Mouse (Mus musculus) limb, embryonic 10.5 days (tissue): ENCODE measurements around the gene Sox5. TPM values are rescaled to one million over a fixed set of nuclear protein-coding genes. Genes with fewer than 3 reads are reported as not detected.

ENCODE experiments used
- DNase-seq: peaks from one replicate; pipeline ENCODE4 v3.0.0-alpha.2; 2017; ENCODE audit warnings: low spot score
- H3K27ac ChIP-seq: fragments of 300-500 bp; sonication (generic); 2 replicates; pipeline ENCODE4 v1.5.1; 2016; ENCODE audit warnings: mild to moderate bottlenecking
- H3K27me3 ChIP-seq: fragments of 300-500 bp; sonication (generic); 2 replicates; pipeline ENCODE4 v1.6.1; 2016; ENCODE audit warnings: low read depth, mild to moderate bottlenecking; ENCODE audit not compliant: poor library complexity, severe bottlenecking
- H3K36me3 ChIP-seq: fragments of 300-500 bp; sonication (generic); 2 replicates; pipeline ENCODE4 v1.6.1; 2016; ENCODE audit warnings: mild to moderate bottlenecking, moderate library complexity
- H3K4me1 ChIP-seq: fragments of 300-500 bp; sonication (generic); 2 replicates; pipeline ENCODE4 v1.6.1; 2016
- H3K4me3 ChIP-seq: fragments of 300-500 bp; sonication (generic); 2 replicates; pipeline ENCODE4 v1.5.1; 2016; ENCODE audit warnings: mild to moderate bottlenecking, moderate library complexity
- H3K9me3 ChIP-seq: fragments of 300-500 bp; sonication (generic); replicated peaks from 2 replicates; pipeline ENCODE4 v1.6.1; 2016; ENCODE audit warnings: mild to moderate bottlenecking
- WGBS: fragments of 180-500 bp; shearing (Covaris S2); methylation state at CpG from one replicate; pipeline ENCODE4 v1.1.7; 2016; 5-methylcytosine and 5-hydroxymethylcytosine counted together
- polyA plus RNA-seq: library from polyadenylated mRNA; unstranded; fragments of >200 nt; fragmentation: Nextera tagmentation; extraction: Ambion mirVana; gene quantifications from 2 replicates; pipeline ENCODE4 v1.2.1, GENCODE M21; 2016

Gene Sox5
- polyA plus RNA-seq, 1 experiment from 2014 or later, result 60.8 TPM

DNA sequence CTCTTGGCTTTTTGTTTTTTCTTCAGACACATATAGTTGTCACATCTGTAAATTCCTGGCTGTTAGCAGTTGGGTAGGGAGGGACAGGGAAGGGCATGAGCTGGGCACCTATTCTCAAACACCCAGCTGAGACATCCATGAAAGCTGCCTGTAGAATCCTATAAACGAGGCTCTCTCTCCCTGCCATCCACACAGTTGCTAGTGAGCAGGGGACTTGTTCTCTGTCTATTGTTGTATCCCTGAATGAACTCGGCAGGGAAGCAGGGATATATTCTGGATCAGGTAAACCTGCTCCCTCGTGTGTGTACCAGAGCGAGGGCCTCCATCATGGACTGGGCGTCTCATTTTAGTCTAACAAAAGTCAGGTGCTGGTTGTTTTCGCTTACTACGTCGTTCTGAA lies 615.1 kb downstream of the Sox5 start:
- 85% methylated on average over 8 of the region's 8 CpGs for WGBS
- peak overlapping the region; percentile 76 for H3K27ac ChIP-seq
- H3K27me3 ChIP-seq, result no peaks in the 10 kb centered on the region
- peaks cover 38% of the 10 kb centered on the region for H3K4me1 ChIP-seq
- no peaks in the 10 kb centered on the region for H3K9me3 ChIP-seq
- H3K4me3 ChIP-seq, result no peak overlapping the region
- DNase-seq, result no peak
- no peaks in the 10 kb centered on the region for H3K36me3 ChIP-seq

DNA sequence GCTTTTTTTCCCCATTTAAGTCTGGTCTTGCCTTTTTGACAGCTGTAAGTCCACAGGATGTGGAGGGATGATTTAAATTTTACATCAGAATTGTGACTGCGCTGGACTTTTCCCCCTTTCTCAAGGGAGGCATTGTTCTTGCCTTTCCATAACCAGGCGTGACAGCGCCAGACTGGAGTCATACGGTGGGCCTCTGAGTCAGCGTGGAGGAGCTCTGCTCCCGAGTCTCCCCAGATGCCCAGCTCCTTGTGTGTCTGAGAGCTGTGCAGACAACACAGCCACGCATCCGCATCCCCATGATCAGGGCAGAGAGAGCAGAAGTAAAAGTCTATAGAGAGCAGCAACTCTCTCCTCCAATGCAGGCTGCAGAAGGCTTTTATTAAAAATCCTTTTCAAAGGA lies 615.7 kb downstream of the Sox5 start:
- Histone ChIP-seq H3K36me3 (no peaks in the 10 kb centered on the region), H3K27ac (peak overlapping the region; percentile 76), H3K9me3 (no peaks in the 10 kb centered on the region), H3K4me3 (no peak overlapping the region; the same call in 1 of the 2 replicates), H3K27me3 (no peaks in the 10 kb centered on the region), H3K4me1 (peaks cover 38% of the 10 kb centered on the region)
- peak; percentile 58 for DNase-seq
- whole genome bisulfite sequencing, result 49% methylated on average over 8 of the region's 8 CpGs

DNA sequence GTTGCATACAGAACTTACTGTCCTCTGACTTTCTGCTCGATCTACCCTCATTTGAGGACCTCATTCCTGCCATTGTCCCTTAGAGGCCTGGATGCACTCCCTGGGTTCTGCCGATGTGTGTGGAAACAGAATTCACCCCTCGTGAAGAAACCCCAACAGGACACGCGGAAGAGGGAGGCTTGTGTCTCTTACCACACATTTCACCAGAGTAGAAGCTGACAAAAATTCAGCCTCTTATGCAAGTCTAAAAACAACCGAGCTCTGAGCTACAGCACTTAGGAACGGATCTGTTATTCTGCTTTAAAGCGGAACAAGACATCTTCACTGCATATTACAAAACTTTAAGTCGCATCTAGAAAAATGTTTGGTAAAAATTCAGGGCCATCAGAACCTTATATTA lies 618.3 kb downstream of the Sox5 start:
- Histone ChIP-seq H3K9me3 (no peaks in the 10 kb centered on the region), H3K4me1 (peaks cover 23% of the 10 kb centered on the region), H3K36me3 (no peaks in the 10 kb centered on the region), H3K4me3 (no peak overlapping the region), H3K27ac (no peak overlapping the region), H3K27me3 (no peaks in the 10 kb centered on the region)
- WGBS, result 92% methylated on average over 9 of the region's 9 CpGs
- DNase-seq, result no peak

DNA sequence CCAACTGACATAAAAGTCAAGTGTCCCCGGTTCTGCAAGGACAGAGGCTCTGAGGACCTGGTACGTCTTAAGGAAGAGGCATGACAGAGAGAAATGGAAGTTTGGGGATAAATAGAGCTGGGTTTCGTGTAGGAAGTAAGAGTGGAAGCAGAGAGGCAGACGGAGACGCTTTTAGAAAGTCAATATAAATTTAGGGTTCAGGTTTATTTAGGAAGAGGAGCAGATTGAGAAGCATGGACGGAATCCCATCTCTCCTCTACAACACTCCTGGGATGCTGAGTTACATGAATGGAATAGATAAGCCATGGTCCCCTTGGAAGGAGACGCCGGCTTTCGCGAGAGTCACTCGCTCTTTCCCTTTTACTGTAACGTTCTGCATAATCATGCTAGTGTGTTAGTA lies 623.1 kb downstream of the Sox5 start:
- no peak overlapping the region for H3K27ac ChIP-seq
- no peaks in the 10 kb centered on the region for H3K9me3 ChIP-seq
- no peak for DNase-seq
- 94% methylated on average over 12 of the region's 12 CpGs for WGBS
- peaks cover 15% of the 10 kb centered on the region; the same call in 1 of the 2 replicates for H3K36me3 ChIP-seq
- H3K4me1 ChIP-seq, result peaks cover 6% of the 10 kb centered on the region
- no peak overlapping the region for H3K4me3 ChIP-seq
- H3K27me3 ChIP-seq, result no peaks in the 10 kb centered on the region

DNA sequence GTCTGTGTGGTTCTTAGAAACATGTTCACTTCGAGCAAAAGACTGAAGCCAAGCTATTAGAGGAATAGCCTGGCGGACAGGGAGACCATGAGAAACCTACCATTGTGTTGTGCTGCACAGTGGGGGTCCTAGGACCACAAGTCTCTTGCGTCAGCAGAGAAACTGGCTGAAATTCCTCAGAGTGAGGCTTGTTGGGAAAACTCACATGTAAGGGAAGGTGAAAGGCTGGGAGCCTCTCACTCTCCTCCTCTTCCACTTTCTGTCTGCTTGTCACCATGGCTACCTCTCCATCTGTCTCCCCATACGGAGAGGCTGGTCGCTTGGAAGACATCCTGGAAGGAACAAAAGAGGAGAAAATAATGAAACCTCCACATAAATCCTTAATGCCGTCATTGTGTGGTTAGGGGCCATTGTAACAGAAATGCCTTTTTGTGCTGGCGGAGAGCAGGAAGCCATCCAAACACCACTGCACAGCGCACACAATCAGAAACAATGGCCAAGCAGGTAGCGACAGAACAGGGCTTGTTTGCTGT lies 626.8 kb downstream of the Sox5 start:
- peaks cover 6% of the 10 kb centered on the region for H3K4me1 ChIP-seq
- peaks cover 23% of the 10 kb centered on the region for H3K36me3 ChIP-seq
- H3K27ac ChIP-seq, result no peak overlapping the region
- H3K9me3 ChIP-seq, result no peaks in the 10 kb centered on the region
- H3K4me3 ChIP-seq, result no peak overlapping the region
- WGBS, result 78% methylated on average over 9 of the region's 9 CpGs
- H3K27me3 ChIP-seq, result no peaks in the 10 kb centered on the region
- DNase-seq, result no peak

DNA sequence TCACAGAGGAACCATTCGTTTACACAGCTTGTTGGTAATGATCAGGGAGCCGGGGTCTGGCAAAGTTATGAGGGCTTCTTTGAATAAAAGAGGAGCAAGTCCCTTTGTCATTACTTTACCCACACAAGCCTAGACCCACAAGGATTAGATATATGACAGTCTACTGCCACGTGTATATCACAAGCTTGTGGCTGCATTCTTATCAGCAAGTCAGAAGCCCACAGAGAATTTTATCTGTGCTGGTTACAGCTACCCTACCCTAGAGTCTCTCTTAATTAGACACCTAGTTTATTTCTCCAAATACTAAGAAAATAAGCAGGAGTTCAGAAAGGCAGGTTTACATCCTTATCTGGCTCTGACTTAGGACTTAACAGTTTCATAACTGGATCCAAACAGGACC lies 629.8 kb downstream of the Sox5 start:
- H3K4me1 ChIP-seq, result peaks cover 6% of the 10 kb centered on the region
- no peaks in the 10 kb centered on the region for H3K9me3 ChIP-seq
- peaks cover 23% of the 10 kb centered on the region for H3K36me3 ChIP-seq
- no peak overlapping the region for H3K4me3 ChIP-seq
- no peaks in the 10 kb centered on the region for H3K27me3 ChIP-seq
- no peak overlapping the region for H3K27ac ChIP-seq
- DNase-seq, result no peak
- WGBS, result 35% methylated on average over 3 of the region's 3 CpGs

DNA sequence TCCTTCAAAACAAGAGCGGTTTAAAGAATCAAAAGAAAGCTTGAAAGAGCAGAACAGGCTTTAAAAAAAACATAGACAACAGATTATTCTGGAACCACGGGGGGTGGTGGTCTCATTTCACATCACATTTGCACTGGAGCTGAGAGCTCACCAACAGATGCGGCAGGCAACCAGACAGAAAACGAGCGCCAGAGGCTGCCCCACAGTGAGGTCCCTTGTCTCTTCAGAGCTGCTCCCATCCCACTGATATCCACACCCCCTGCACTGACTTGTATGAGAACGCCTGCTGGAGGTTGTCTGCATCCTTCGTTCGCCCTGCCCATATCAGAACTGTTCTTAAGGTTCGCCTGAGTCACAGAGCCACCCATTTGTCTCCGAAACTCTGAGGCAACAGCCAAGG lies 630.7 kb downstream of the Sox5 start:
- H3K27ac ChIP-seq, result no peak overlapping the region
- no peaks in the 10 kb centered on the region for H3K9me3 ChIP-seq
- H3K4me3 ChIP-seq, result no peak overlapping the region
- DNase-seq, result no peak
- peaks cover 31% of the 10 kb centered on the region for H3K36me3 ChIP-seq
- 75% methylated on average over 10 of the region's 10 CpGs for WGBS
- H3K4me1 ChIP-seq, result peaks cover 6% of the 10 kb centered on the region
- no peaks in the 10 kb centered on the region for H3K27me3 ChIP-seq

DNA sequence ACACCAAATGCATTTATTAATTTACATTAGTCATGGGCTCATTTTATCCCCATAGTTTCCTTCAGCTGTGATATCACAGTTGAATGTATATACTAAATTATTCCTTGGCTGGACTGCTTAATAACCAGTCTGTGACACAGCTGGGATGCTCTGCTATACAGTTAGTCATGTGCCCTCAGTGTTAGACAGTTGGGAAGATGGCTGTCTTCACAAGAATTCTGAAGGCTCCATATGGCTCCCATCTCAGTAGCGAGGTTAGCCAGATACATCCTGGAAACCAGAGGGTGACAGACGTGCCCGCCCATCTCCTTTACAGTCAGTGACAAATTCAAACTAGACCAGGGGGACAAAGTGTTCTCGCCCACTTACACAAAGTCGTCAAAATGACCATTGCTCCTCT lies 644.4 kb downstream of the Sox5 start:
- Histone ChIP-seq H3K27me3 (no peaks in the 10 kb centered on the region), H3K36me3 (0 out of 2 replicates have a peak, but pooled peaks cover 3% of the 10 kb centered on the region), H3K9me3 (no peaks in the 10 kb centered on the region), H3K27ac (no peak overlapping the region), H3K4me1 (0 out of 2 replicates have a peak, but pooled peaks cover 3% of the 10 kb centered on the region), H3K4me3 (no peak overlapping the region)
- DNase-seq, result no peak
- WGBS, result 87% methylated on average over 5 of the region's 5 CpGs

DNA sequence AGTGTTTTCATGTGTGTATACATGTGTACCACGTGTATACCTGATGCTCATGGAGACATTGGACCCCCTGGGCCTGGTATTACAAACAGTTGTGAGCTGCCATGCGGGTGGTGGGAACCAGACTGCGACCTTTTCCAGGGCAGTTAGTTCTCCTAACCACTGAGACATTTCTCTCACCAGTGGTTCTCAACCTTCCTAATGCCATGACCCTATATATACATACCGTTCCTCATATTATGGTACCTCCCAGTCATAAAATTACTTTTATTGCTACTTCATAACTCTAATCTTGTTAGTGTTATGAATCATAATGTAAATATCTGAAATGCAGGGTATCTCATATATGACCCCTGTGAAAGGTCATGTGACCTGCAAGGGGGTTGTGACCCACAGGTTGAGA lies 644.9 kb downstream of the Sox5 start:
- Histone ChIP-seq H3K36me3 (0 out of 2 replicates have a peak, but pooled peaks cover 3% of the 10 kb centered on the region), H3K9me3 (no peaks in the 10 kb centered on the region), H3K27ac (no peak overlapping the region), H3K4me3 (no peak overlapping the region), H3K4me1 (0 out of 2 replicates have a peak, but pooled peaks cover 3% of the 10 kb centered on the region), H3K27me3 (no peaks in the 10 kb centered on the region)
- 89% methylated on average over 4 of the region's 4 CpGs for WGBS
- no peak for DNase-seq

DNA sequence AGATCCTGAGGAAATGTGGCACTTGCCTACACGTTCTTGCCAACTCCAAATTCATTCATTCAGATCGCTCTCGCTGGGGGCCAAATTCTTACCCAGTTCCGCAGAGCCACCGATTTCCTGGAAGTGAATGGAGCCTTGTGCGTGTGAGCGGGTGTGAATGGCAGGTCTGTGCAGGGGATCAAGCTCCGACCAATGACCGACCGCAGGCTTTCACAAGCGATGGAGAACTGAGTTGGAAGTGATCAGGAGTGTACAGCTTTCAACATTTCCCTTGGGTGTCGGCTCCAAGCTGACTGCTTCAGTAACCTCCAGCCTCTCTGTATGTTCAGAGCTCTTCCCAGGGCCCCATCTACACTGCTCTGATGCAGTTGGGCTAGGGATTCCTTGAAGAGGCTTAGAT lies 651.9 kb downstream of the Sox5 start:
- H3K27ac ChIP-seq, result no peak overlapping the region
- H3K9me3 ChIP-seq, result no peaks in the 10 kb centered on the region
- no peaks in the 10 kb centered on the region for H3K27me3 ChIP-seq
- no peaks in the 10 kb centered on the region for H3K4me1 ChIP-seq
- 95% methylated on average over 12 of the region's 12 CpGs for WGBS
- H3K4me3 ChIP-seq, result no peak overlapping the region
- peaks cover 12% of the 10 kb centered on the region; the same call in 1 of the 2 replicates for H3K36me3 ChIP-seq
- no peak for DNase-seq

DNA sequence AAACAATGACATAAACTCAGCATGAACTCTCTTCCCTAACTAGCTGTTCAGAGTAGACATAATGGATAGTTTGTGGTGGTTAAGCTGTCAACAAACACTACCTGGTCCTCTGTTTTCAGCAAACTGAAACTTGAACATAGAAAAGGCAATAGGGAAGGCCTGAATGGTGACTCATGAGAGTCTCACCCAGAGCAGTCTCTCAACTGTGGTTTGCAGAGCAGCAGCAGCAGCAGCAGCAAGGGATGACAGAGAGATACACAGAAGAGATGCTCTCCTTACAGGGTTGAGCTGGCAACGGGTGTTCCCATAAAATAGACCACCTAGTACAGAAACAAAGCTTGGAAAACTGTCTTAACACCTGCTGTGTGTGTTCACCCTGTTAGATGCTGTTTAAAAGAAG lies 661.8 kb downstream of the Sox5 start:
- no peaks in the 10 kb centered on the region for H3K27me3 ChIP-seq
- peaks cover 21% of the 10 kb centered on the region for H3K36me3 ChIP-seq
- H3K9me3 ChIP-seq, result no peaks in the 10 kb centered on the region
- peaks cover 10% of the 10 kb centered on the region for H3K4me1 ChIP-seq
- WGBS, result 84% methylated on average over 1 of the region's 1 CpGs
- H3K27ac ChIP-seq, result no peak overlapping the region
- no peak for DNase-seq
- no peak overlapping the region for H3K4me3 ChIP-seq

DNA sequence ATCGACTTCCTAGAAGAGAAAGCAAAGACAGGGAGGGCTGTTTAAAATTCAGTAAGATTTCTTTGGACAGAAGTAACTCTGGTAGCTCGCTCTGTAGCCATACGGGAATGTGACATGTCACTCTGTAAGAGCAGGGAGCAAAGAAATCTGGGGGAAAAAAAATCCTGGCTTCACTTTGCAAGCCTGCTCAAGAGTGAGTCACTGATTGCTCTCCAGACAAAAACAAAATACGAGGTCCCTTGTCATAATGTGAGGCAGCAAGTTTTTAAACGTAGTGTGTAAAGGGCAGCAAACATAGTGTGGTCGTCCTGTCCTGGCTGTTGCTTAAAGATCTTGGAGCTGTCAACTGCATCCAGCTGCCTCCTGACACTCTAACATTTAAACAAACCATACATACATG lies 665.1 kb downstream of the Sox5 start:
- no peak for DNase-seq
- Histone ChIP-seq H3K4me3 (no peak overlapping the region), H3K27me3 (no peaks in the 10 kb centered on the region), H3K36me3 (peaks cover 17% of the 10 kb centered on the region), H3K9me3 (no peaks in the 10 kb centered on the region), H3K27ac (no peak overlapping the region), H3K4me1 (peaks cover 10% of the 10 kb centered on the region)
- 86% methylated on average over 6 of the region's 6 CpGs for WGBS

DNA sequence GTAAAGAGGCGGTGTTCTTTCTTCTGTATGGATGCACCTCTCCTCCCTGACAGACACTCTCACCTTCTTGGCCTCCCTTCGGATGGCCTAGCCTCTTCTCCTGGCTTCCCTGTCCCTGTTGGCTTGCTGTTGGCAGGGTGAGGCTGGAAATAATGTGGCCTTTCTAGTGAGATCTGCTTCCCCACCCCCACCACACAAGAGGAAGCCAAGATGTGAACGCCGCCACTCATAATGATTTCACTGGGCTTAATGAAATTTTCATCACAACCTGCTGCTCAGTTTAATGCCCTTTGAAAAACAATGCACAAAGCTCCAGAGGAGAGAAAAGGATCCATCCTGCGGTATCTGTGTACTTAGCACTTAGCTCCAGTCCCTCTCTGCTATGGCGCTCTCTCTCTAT lies 670.2 kb downstream of the Sox5 start:
- no peaks in the 10 kb centered on the region; the same call in 1 of the 2 replicates for H3K4me1 ChIP-seq
- no peaks in the 10 kb centered on the region for H3K9me3 ChIP-seq
- 89% methylated on average over 6 of the region's 6 CpGs for WGBS
- DNase-seq, result no peak
- no peak overlapping the region for H3K27ac ChIP-seq
- no peak overlapping the region for H3K4me3 ChIP-seq
- no peaks in the 10 kb centered on the region for H3K27me3 ChIP-seq
- H3K36me3 ChIP-seq, result peaks cover 17% of the 10 kb centered on the region

DNA sequence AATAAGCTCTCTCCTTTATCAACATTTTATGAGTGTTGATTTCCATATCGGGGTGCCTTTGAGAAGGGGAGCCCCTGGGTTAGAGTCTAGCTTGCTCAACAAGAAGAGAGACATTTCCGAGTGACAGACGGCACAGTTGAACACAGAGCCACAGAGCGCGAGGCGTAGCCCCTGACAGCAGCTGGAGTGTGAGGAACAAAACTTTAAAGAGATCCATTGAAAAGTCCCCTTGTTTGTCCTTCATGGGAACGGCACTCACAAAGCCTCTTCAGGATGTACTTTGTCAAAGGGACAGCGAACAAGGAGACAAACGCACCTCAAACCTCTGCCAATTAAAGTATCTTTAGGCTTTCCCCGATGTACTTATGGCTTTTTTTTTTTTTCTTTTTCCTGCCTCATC lies 674.9 kb downstream of the Sox5 start:
- Histone ChIP-seq H3K4me1 (no peaks in the 10 kb centered on the region; the same call in 1 of the 2 replicates), H3K9me3 (no peaks in the 10 kb centered on the region), H3K36me3 (peaks cover 8% of the 10 kb centered on the region; the same call in 1 of the 2 replicates), H3K4me3 (no peak overlapping the region), H3K27me3 (no peaks in the 10 kb centered on the region), H3K27ac (no peak overlapping the region)
- no peak for DNase-seq
- 77% methylated on average over 10 of the region's 10 CpGs for WGBS
